Mouse (Mus musculus): ENCODE measurements around the gene Rnf121. TPM values are rescaled to one million over a fixed set of nuclear protein-coding genes. Genes with fewer than 3 reads are reported as not detected.
"Not testable (repeated sequence)": the region's sequence is repeated elsewhere in the genome, so short reads cannot be mapped to it uniquely, and the experiment has no call there.

Gene Rnf121
- polyA plus RNA-seq, 1 experiment: 17.7 TPM

GRCm38 (mm10) chr7:102037318-102037717 is 28.0 kb downstream of the Rnf121 start:
- Histone ChIP-seq H3K4me3 (ENCODE audit: extremely low read depth, insufficient read depth, insufficient read length) (no peak overlapping the region), H3K27me3 (ENCODE audit: control insufficient read depth, insufficient read depth, low read length) (no peaks in the 10 kb centered on the region), H3K36me3 (ENCODE audit: control insufficient read depth, insufficient read depth, low read length) (peaks cover 26% of the 10 kb centered on the region), H3K27ac (ENCODE audit: insufficient read depth, low read length) (no peak overlapping the region), H3K4me1 (ENCODE audit: control insufficient read depth, insufficient read depth, insufficient read length) (no peaks in the 10 kb centered on the region)
- TF ChIP-seq CTCF (IDR thresholded peaks at IDR 0.05; ENCODE audit: extremely low read depth, insufficient read depth, insufficient read length, insufficient replicate concordance): no peak
- no peak for TF ChIP-seq POLR2A (IDR thresholded peaks at IDR 0.05; ENCODE audit: low read depth, low read length)
- no peak for DNase-seq (ENCODE audit: low read depth in 1 of 2, low spot score in 2 of 2)
- WGBS: 95% methylated on average over 3 of the region's 3 CpGs

GRCm38 (mm10) chr7:102035534-102035933 is 29.7 kb downstream of the Rnf121 start:
- no peaks in the 10 kb centered on the region for H3K27me3 ChIP-seq (ENCODE audit: control insufficient read depth, insufficient read depth, low read length)
- H3K4me1 ChIP-seq (ENCODE audit: control insufficient read depth, insufficient read depth, insufficient read length): no peaks in the 10 kb centered on the region; the same call in 1 of the 2 replicates
- no peak overlapping the region for H3K27ac ChIP-seq (ENCODE audit: insufficient read depth, low read length)
- TF ChIP-seq CTCF (IDR thresholded peaks at IDR 0.05; ENCODE audit: extremely low read depth, insufficient read depth, insufficient read length, insufficient replicate concordance): no peak
- no peak for TF ChIP-seq POLR2A (IDR thresholded peaks at IDR 0.05; ENCODE audit: low read depth, low read length)
- peaks cover 26% of the 10 kb centered on the region for H3K36me3 ChIP-seq (ENCODE audit: control insufficient read depth, insufficient read depth, low read length)
- no peak for DNase-seq (ENCODE audit: low read depth in 1 of 2, low spot score in 2 of 2)
- WGBS: 99% methylated on average over 2 of the region's 2 CpGs
- H3K4me3 ChIP-seq (ENCODE audit: extremely low read depth, insufficient read depth, insufficient read length): no peak overlapping the region

GRCm38 (mm10) chr7:102034904-102035303 is 30.4 kb downstream of the Rnf121 start:
- H3K27ac ChIP-seq (ENCODE audit: insufficient read depth, low read length): no peak overlapping the region
- WGBS: 89% methylated on average over 1 of the region's 1 CpGs
- TF ChIP-seq POLR2A (IDR thresholded peaks at IDR 0.05; ENCODE audit: low read depth, low read length) (no peak), CTCF (IDR thresholded peaks at IDR 0.05; ENCODE audit: extremely low read depth, insufficient read depth, insufficient read length, insufficient replicate concordance) (no peak)
- H3K36me3 ChIP-seq (ENCODE audit: control insufficient read depth, insufficient read depth, low read length): peaks cover 28% of the 10 kb centered on the region
- DNase-seq (ENCODE audit: low read depth in 1 of 2, low spot score in 2 of 2): no peak
- no peaks in the 10 kb centered on the region; the same call in 1 of the 2 replicates for H3K4me1 ChIP-seq (ENCODE audit: control insufficient read depth, insufficient read depth, insufficient read length)
- H3K4me3 ChIP-seq (ENCODE audit: extremely low read depth, insufficient read depth, insufficient read length): no peak overlapping the region
- no peaks in the 10 kb centered on the region for H3K27me3 ChIP-seq (ENCODE audit: control insufficient read depth, insufficient read depth, low read length)

- Histone ChIP-seq H3K27ac (ENCODE audit: insufficient read depth, low read length) (no peak overlapping the region), H3K4me3 (ENCODE audit: extremely low read depth, insufficient read depth, insufficient read length) (no peak overlapping the region), H3K36me3 (ENCODE audit: control insufficient read depth, insufficient read depth, low read length) (peaks cover 8% of the 10 kb centered on the region), H3K4me1 (ENCODE audit: control insufficient read depth, insufficient read depth, insufficient read length) (no peaks in the 10 kb centered on the region), H3K27me3 (ENCODE audit: control insufficient read depth, insufficient read depth, low read length) (no peaks in the 10 kb centered on the region)
- no peak for DNase-seq (ENCODE audit: low read depth in 1 of 2, low spot score in 2 of 2)
- 74% methylated on average over 2 of the region's 2 CpGs for WGBS
- no peak for TF ChIP-seq POLR2A (IDR thresholded peaks at IDR 0.05; ENCODE audit: low read depth, low read length)
- TF ChIP-seq CTCF (IDR thresholded peaks at IDR 0.05; ENCODE audit: extremely low read depth, insufficient read depth, insufficient read length, insufficient replicate concordance): no peak
These were observed 39.8 kb downstream of the Rnf121 start for GRCm38 (mm10) chr7:102025187-102026119.

- TF ChIP-seq CTCF (IDR thresholded peaks at IDR 0.05; ENCODE audit: extremely low read depth, insufficient read depth, insufficient read length, insufficient replicate concordance): no peak
- TF ChIP-seq POLR2A (IDR thresholded peaks at IDR 0.05; ENCODE audit: low read depth, low read length): no peak
- H3K27ac ChIP-seq (ENCODE audit: insufficient read depth, low read length): no peak overlapping the region
- H3K27me3 ChIP-seq (ENCODE audit: control insufficient read depth, insufficient read depth, low read length): no peaks in the 10 kb centered on the region
These were observed 41.4 kb downstream of the Rnf121 start for GRCm38 (mm10) chr7:102023821-102024220.

GRCm38 (mm10) chr7:102020934-102021333 is 44.3 kb downstream of the Rnf121 start:
- H3K27me3 ChIP-seq (ENCODE audit: control insufficient read depth, insufficient read depth, low read length); H3K4me1 ChIP-seq (ENCODE audit: control insufficient read depth, insufficient read depth, insufficient read length); H3K27ac ChIP-seq (ENCODE audit: insufficient read depth, low read length); H3K4me3 ChIP-seq (ENCODE audit: extremely low read depth, insufficient read depth, insufficient read length); DNase-seq (ENCODE audit: low read depth in 1 of 2, low spot score in 2 of 2); H3K36me3 ChIP-seq (ENCODE audit: control insufficient read depth, insufficient read depth, low read length): not testable (repeated sequence)
- 99% methylated on average over 2 of the region's 2 CpGs for WGBS

More at GRCm38 (mm10) chr7:102023821-102024220, 41.4 kb downstream of the Rnf121 start:
- Histone ChIP-seq H3K4me1 (ENCODE audit: control insufficient read depth, insufficient read depth, insufficient read length) (no peaks in the 10 kb centered on the region), H3K36me3 (ENCODE audit: control insufficient read depth, insufficient read depth, low read length) (peaks cover 6% of the 10 kb centered on the region), H3K4me3 (ENCODE audit: extremely low read depth, insufficient read depth, insufficient read length) (no peak overlapping the region)
- DNase-seq (ENCODE audit: low read depth in 1 of 2, low spot score in 2 of 2): no peak
- 92% methylated on average over 9 of the region's 9 CpGs for WGBS

- peaks cover 14% of the 10 kb centered on the region for H3K36me3 ChIP-seq (ENCODE audit: control insufficient read depth, insufficient read depth, low read length)
- H3K4me3 ChIP-seq (ENCODE audit: extremely low read depth, insufficient read depth, insufficient read length): no peak overlapping the region
- no peak overlapping the region for H3K27ac ChIP-seq (ENCODE audit: insufficient read depth, low read length)
- DNase-seq (ENCODE audit: low read depth in 1 of 2, low spot score in 2 of 2): no peak
- no peaks in the 10 kb centered on the region for H3K27me3 ChIP-seq (ENCODE audit: control insufficient read depth, insufficient read depth, low read length)
- no peaks in the 10 kb centered on the region for H3K4me1 ChIP-seq (ENCODE audit: control insufficient read depth, insufficient read depth, insufficient read length)
- TF ChIP-seq CTCF (IDR thresholded peaks at IDR 0.05; ENCODE audit: extremely low read depth, insufficient read depth, insufficient read length, insufficient replicate concordance): no peak
- no peak for TF ChIP-seq POLR2A (IDR thresholded peaks at IDR 0.05; ENCODE audit: low read depth, low read length)
- WGBS: 48% methylated on average over 3 of the region's 3 CpGs
These were observed 45.9 kb downstream of the Rnf121 start for GRCm38 (mm10) chr7:102019362-102019761.

All from spleen, adult 2 months (tissue).